Mouse (Mus musculus) telencephalon, adult 2 months (tissue): Measurements from ENCODE around the gene Lrriq4.
"Not testable (repeated sequence)": the region's sequence is repeated elsewhere in the genome, so short reads cannot be mapped to it uniquely, and the experiment has no call there.

ENCODE experiments used
- DNase-seq: peaks from one replicate; pipeline ENCODE4 v3.0.0-alpha.2; 2011; ENCODE audit warnings: low read depth, low spot score

Lrriq4 gene

DNA sequence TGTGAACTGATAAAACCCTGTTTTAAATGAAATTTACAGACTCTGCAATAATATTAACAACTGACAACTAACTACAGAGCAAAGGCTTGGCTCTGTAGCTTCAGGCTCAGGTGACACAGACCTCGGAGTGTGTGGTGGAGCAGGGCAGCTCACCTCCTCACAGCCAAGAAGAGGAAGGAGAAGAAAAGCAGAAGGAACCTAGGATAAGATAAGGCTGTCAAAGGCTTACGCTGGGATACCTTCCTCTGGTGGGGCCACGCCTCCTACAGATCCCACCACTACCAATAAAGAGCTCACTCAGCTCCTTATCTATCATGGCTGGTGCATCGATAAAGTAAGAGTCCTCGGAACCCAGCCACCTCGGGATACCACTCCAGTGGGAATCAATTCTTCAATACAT, 38.9 kb downstream of the Lrriq4 start:
- DNase-seq, result no peak

DNA sequence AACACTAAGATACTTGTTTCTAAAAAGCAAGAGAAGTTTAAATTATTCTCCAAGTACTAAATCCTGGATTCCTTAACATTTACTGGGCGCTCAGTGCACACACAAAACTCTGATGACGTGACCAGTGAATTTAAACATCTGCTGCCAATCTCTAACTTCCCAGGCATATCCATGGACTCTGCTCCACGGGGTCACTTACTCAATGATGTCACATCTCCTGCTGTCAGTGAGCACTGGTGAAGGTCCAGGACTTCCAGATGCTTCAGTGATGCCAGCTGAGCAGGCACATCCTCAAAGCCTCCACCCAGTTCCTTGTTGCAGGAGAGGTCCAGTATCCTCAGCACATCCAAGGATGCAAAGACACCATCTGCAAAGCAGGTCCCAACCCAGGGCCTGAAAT, 42.9 kb downstream of the Lrriq4 start:
- no peak for DNase-seq

DNA sequence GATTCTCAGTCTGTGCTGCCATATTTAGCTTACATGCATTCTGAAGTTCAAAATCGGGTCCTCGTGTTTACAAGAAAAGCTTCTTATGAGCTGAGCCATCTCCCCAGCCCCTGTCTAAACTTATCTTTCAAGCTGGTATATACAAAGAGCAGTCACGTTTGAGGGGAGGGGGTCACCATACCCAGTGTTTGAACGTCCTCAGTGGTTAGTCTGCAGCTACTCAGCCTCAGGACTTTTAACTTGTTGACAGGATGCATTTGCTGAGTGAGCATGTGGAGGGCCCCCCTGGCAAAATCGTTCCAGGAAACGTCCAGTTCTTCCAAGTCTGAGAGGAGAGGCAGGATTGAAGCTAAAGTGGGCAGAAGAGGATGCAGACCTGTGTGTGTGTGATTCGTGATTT, 46.7 kb downstream of the Lrriq4 start:
- no peak for DNase-seq

DNA sequence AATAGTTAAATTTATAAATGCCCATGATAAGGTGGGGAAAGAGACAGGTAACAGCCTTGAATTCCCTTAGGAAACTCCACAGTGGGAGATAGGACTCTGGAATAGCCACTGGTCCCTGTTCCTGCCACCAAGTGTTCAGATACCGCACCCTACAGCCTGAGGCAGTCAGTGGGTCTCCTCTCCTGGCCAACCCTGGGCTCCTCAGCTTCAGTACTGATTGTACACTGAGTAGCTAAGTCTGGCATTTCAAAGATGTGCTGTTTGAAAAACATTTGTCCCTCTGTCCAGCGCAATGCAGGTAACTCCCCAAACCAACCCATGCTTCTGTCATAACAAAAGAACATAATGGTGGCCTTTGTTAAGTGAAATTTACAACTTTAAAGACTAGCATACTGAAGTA, 51.4 kb downstream of the Lrriq4 start:
- DNase-seq, result no peak

DNA sequence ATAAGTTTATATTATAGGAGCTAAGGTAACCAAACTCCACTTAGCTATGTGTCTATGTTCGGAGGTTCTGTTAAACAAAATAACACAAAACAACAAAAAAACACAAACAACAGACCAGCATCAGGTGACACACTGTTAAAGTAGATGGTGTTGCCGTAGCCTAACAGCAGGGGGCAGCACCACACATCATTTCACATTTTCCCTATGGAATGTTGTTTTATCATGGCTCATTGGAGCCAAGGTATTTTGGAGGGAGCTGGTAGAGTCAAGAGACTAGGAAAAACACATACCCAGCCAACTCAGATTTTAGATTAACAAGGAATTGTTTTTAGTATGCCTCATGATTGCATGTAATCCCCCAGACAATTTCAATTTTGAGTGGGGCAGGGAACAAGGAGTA, 52.0 kb downstream of the Lrriq4 start:
- no peak for DNase-seq

DNA sequence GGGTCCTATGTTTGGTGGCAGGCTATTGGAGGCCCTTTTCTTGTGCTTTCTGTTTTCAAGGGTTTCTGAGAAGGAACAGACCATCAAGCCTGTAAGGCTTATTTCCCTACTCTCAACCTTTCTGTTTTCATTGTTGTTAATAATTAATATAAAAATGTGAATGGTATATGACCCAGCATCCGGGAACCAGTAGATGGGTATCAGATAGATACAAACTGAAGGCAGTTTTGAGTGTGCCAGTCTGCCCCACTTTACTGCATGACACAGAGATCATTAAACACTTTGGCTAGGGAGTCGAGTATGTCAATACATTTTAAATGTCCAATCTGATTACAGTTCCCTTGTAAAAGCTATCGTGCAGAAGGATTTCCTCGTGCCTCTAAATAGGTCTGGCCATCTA, 53.6 kb downstream of the Lrriq4 start:
- no peak for DNase-seq

DNA sequence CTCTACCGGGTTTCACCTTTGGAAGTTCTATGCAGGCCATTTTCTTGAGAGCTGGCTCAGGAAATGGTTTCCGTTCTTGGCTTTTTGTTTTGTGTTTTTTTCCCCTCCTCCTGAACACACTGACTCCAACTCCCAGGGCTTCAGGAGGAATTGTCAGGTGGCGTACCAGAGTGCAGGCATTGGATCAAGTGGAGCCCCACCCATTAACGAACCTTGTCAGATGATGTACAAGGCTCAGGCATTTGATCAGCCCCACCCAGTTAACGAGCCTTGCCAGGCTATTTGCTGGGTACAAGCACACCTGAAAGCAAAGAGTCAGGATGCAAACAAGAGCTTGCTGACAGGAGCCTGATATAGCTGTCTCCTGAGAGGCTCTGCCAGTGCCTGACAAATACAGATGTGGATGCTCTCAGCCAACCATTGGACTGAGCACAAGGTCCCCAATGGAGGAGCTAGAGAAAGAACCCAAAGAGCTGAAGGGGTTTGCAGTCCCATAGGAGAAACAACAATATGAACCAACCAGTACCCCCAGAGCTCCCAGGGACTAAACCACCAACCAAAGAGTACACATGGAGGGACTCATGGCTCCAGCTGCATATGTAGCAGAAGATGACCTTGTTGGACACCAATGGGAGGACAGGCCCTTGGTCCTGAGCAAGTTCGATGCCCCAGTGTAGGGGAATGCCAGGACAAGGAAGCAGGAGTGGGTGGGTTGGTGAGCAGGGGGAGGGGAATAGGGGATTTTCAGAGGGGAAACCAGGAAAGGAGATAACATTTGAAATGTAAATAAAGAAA, 55.6 kb downstream of the Lrriq4 start, which contains the start of gene Lrrc31:
Gene Lrrc31, minus strand, starts transcription at position 133 of the 795 bp plus-strand sequence.
- not testable (repeated sequence) for DNase-seq

DNA sequence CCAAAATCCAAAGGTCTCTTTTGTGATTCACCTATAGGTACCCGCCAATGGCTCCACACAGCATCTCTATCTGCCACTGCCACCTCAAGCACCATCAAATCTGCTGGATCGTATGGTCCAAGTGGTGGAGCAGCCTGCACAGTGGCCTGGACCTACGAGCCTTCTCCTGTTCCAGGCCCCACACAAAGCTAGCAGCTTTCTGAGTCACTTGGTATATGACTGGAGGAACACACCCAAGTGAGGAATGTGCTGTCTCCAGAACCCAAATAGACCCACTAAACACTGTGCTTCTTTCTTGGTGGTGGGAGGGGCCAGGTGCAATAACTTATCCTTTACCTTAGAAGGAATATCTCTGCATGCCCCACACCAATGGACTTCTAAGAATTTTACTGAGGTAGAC, 61.7 kb downstream of the Lrriq4 start:
- DNase-seq, result no peak

DNA sequence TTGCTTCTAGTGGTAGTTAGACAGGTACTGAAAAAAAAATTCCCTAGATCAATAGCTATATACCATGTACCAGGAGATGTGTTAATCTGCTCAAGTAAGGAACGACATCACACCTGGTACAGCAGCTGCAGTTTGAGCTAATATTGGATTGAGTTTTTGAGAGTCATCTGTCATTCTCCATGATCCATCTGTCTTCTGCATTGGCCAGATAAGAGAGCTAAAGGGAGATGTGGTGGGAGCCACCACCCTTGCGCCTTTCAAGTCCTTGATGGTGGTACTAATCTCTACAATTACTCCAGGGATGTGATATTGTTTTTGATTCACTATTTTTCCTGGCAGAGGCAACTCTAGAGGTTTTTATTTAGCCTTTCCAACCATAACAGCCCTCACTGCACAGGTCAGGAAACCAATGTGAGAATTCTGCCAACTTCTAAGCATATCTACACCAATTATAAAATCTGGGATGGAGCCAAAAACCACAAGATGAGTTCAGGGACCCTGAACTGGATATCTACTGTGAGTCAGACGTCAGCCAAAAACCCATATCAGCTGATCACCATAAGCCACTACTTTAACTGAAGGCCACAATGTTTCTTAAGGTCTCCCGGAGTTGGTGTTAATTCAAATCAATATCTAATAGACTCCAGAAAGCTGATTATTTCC, 62.4 kb downstream of the Lrriq4 start:
- DNase-seq, result no peak

DNA sequence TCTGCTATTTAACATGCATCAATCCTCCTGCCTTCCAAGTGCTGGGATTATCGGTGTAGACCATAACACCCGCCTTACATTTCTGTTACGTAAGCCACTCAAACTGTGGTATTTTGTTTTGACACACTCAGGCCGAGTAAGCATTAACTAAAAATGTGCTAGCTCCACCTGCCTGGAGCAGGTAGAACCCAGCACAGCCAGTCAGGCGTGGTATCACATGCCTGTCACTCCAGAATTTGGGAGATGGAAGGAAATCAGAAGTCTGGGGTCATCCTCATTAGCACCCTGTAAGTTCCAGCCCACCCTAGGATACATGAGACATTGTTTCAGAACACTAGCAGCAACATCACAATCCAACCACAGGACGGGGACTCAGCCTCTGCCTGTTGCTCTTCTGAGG, 65.9 kb downstream of the Lrriq4 start:
- no peak for DNase-seq

DNA sequence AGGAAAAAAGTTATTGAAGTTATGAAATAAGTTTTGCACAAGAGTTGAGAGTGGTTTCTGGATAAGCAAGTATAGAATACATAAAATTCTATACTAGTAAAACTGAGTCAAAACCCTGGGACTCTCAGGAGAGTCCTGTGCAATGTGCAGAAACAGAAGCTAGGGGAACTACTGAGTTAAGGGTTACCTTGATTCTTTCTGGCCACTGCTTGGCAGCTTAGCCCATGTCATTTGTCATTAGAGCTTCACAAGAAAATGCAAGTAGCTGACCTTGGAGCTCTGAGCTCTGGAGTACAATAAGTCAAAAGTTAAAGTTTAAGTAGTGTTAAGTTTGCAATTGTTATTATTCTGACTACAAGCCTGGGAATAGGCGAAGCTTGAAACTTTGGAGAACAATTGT, 69.0 kb downstream of the Lrriq4 start:
- DNase-seq, result no peak

DNA sequence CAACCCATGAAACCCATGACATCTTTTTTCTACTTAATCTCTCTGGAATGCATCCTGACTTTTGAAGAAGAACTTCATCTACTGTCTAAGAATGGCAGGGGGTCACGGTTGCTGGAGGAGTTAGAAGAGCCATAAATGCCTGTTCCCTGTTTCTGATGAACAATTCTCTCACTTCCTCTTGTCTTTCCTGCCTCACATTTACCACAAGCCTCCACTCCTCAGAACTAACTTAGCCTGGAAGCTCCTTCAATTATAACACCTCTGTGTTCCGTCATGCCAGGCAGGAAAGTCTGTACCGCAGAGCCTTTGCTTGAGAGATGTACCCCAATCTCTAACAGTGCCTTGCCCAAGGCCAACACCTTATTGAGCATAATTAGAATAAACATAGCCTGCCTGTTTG, 74.3 kb downstream of the Lrriq4 start:
- no peak for DNase-seq
